Mouse (Mus musculus) heart, postnatal 0 days (tissue): ENCODE results near the gene Rnf208. TPM values are rescaled to one million over a fixed set of nuclear protein-coding genes. Genes with fewer than 3 reads are reported as not detected.
A peak's percentile ranks its signal among the peaks of the same experiment; 100 is the strongest.

Experiments
- ATAC-seq: fragments of 200-750 bp; cut with Nextera tagmentation; 2 replicates; pipeline ENCODE4 v1.8.0; 2017; ENCODE audit warnings: low read depth, moderate number of reproducible peaks, moderate library complexity; ENCODE audit not compliant: insufficient read depth
- DNase-seq: peaks from one replicate; pipeline ENCODE4 v3.0.0-alpha.2; 2016; ENCODE audit warnings: low spot score
- H3K27ac ChIP-seq: fragments of 300-500 bp; sonication (generic); 2 replicates; pipeline ENCODE4 v1.5.1; 2014; ENCODE audit warnings: low read depth, mild to moderate bottlenecking
- H3K27me3 ChIP-seq: fragments of 300-500 bp; sonication (generic); 2 replicates; pipeline ENCODE4 v1.6.1; 2014; ENCODE audit warnings: low read length, mixed read lengths; ENCODE audit not compliant: control insufficient read depth, insufficient read depth
- H3K36me3 ChIP-seq: fragments of 300-500 bp; sonication (generic); replicated peaks from 2 replicates; pipeline ENCODE4 v1.6.1; 2014; ENCODE audit warnings: low read length, mixed read lengths; ENCODE audit not compliant: control insufficient read depth, insufficient read depth
- H3K4me1 ChIP-seq: fragments of 300-500 bp; sonication (generic); 2 replicates; pipeline ENCODE4 v1.6.1; 2014; ENCODE audit warnings: antibody characterized with exemption; ENCODE audit not compliant: control insufficient read depth, insufficient read depth
- H3K4me2 ChIP-seq: fragments of 300-500 bp; sonication (generic); 2 replicates; pipeline ENCODE4 v1.6.1; 2014; ENCODE audit warnings: low read depth, mild to moderate bottlenecking, low read length, moderate library complexity
- H3K4me3 ChIP-seq: fragments of 300-500 bp; sonication (generic); 2 replicates; pipeline ENCODE4 v1.5.1; 2014; ENCODE audit warnings: low read depth, low read length
- H3K9ac ChIP-seq: fragments of 300-500 bp; sonication (generic); replicated peaks from 2 replicates; pipeline ENCODE4 v1.6.1; 2014; ENCODE audit warnings: low read depth, low read length, mixed read lengths
- H3K9me3 ChIP-seq: fragments of 300-500 bp; sonication (generic); replicated peaks from 2 replicates; pipeline ENCODE4 v1.6.1; 2016; ENCODE audit warnings: low read length; ENCODE audit not compliant: control insufficient read depth
- CTCF ChIP-seq: IDR thresholded peaks from 2 replicates; pipeline ENCODE4 v1.5.1; 2016; ENCODE audit warnings: antibody characterized with exemption, control low read depth, low read depth
- EP300 ChIP-seq: IDR thresholded peaks from 2 replicates; pipeline ENCODE4 v1.6.1; 2016; ENCODE audit warnings: antibody characterized with exemption, low read depth
- WGBS: fragments of 180-500 bp; shearing (Covaris S2); extraction: QIAGEN DNeasy Blood & Tissue Kit; methylation state at CpG from one replicate; pipeline ENCODE4 v1.1.7; 2014; 5-methylcytosine and 5-hydroxymethylcytosine counted together
- polyA plus RNA-seq: library from polyadenylated mRNA; unstranded; fragments of >200 nt; fragmentation: Nextera tagmentation; extraction: Ambion mirVana; gene quantifications from 2 replicates; pipeline ENCODE4 v1.2.1, GENCODE M21; 2015
- total RNA-seq: library from RNA; depleted of rRNA; stranded (reverse); fragments of >200 nt; gene quantifications from 2 replicates; pipeline ENCODE4 v1.2.3, GENCODE M21; 2014; ENCODE audit warnings: low replicate concordance

The Rnf208 gene
- total and polyA plus RNA-seq, 2 experiments from 2014 or later: 0.92 to 2.4 TPM

DNA sequence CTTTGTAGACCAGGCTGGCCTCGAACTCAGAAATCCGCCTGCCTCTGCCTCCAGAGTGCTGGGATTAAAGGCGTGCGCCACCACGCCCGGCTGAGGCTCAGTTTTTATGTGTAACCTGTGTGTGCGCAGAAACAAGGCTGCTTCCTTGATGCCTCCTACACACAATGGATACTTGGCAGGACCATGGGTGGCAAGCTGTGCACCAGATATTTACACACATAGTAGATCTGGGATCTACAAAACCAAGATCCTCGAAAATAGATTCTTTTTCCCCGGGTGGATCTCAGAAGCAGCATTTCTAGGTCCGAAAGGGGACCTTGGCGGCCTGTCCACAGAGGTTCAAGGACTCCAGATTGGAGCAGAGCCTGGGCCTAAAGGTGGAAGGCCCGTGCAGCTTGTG lies 19.8 kb downstream of the Rnf208 start:
- DNase-seq (no peak), ATAC-seq (peak; percentile 1; the same call in 1 of the 2 replicates)
- TF ChIP-seq EP300: no peak
- no peak for TF ChIP-seq CTCF
- Histone ChIP-seq H3K9ac (0 out of 2 replicates have a peak overlapping the region, but pooled peaks have one; percentile 41), H3K4me1 (peaks cover 22% of the 10 kb centered on the region), H3K27me3 (no peaks in the 10 kb centered on the region), H3K36me3 (no peaks in the 10 kb centered on the region), H3K27ac (peak overlapping the region; percentile 69), H3K4me3 (peak overlapping the region; percentile 60), H3K9me3 (no peaks in the 10 kb centered on the region), H3K4me2 (peak overlapping the region; percentile 90)
- 44% methylated on average over 11 of the region's 12 CpGs for WGBS

DNA sequence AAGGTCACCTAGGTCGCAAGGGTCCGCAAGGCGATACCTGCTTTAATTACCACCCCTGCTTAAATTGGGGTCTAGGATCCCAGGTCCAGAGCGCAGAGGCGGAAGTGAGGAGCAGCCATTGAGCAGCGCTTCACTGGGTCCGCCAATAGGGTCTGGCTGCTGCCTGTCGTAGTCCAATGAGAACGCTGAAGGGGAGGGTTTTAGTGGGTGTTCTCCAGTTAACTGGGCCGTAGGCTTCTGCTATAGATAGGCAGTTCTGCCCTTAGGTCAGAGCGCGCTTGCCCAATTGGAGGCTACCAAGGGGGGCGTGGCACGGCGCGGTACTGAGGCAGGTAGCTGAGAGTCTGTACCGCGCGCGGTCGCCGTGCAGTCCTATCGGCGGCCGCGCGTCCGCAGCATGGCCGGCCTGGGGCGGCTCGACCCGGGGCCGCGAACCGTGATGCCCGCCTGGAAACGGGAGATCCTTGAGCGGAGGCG lies 20.3 kb downstream of the Rnf208 start, which contains the start of gene Tprn:
Gene Tprn, plus strand, starts transcription at position 328 of the 477 bp plus-strand sequence.
- H3K9ac ChIP-seq: peak within 1 kb of the TSS; percentile 41
- DNase-seq: peak; percentile 97
- under 1% methylated on average over 39 of the region's 39 CpGs for WGBS
- H3K36me3 ChIP-seq: no peaks in the 10 kb centered on the region
- peak within 1 kb of the TSS; percentile 60 for H3K4me3 ChIP-seq
- peaks cover 27% of the 10 kb centered on the region for H3K4me1 ChIP-seq
- no peak for TF ChIP-seq EP300
- no peak for TF ChIP-seq CTCF
- ATAC-seq: peak; percentile 98
- peak within 1 kb of the TSS; percentile 90 for H3K4me2 ChIP-seq
- no peaks in the 10 kb centered on the region for H3K9me3 ChIP-seq
- peak within 1 kb of the TSS; percentile 69 for H3K27ac ChIP-seq
- no peaks in the 10 kb centered on the region for H3K27me3 ChIP-seq

DNA sequence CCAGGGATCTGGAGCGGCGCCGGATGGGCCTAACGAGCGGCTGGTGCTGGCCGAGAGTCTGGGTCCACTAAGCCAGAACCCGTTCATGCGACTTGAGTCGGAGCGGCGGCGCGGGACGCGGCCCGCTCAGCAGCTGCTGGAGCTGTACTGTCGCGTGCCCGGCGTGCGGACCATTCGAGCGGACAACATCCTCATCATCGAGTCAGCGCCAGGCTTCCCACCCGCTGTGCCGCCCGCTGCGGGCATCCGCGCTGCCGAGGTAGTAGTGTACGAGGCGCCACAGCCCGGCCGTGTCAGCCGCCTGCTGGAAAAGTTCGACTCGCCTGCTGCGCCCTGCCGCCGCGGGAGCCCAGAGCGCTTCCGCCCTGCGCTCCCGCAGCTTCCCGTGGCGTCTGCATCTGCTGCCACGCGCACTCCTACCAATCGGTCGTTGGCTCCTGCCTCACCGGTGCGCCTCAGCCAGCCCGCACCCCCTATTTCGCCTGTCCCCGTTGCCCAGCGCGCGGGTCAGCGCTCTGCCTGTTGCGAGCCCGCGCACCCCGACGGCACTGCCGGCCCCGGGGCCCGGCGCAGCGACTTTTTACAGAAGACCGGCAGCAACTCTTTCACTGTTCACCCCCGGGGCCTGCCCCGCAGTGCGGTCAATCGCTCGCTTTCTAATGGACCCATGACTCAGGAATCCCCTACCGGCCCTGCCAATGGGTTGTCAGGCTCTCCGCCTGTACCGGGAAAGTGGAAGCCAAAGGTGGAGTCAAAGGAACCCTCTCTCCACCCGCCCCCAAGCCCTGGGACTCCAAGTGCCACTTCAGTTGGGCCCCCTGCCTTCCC lies 21.0 kb downstream of the Rnf208 start:
- peak overlapping the region; percentile 41 for H3K9ac ChIP-seq
- H3K36me3 ChIP-seq: no peaks in the 10 kb centered on the region
- H3K4me2 ChIP-seq: peak overlapping the region; percentile 90
- peak; percentile 13 for ATAC-seq
- DNase-seq: no peak
- H3K9me3 ChIP-seq: no peaks in the 10 kb centered on the region
- WGBS: under 1% methylated on average over 76 of the region's 82 CpGs
- H3K27ac ChIP-seq: no peak overlapping the region
- peak overlapping the region; percentile 60 for H3K4me3 ChIP-seq
- TF ChIP-seq EP300: no peak
- TF ChIP-seq CTCF: no peak
- H3K4me1 ChIP-seq: peaks cover 28% of the 10 kb centered on the region
- H3K27me3 ChIP-seq: no peaks in the 10 kb centered on the region

DNA sequence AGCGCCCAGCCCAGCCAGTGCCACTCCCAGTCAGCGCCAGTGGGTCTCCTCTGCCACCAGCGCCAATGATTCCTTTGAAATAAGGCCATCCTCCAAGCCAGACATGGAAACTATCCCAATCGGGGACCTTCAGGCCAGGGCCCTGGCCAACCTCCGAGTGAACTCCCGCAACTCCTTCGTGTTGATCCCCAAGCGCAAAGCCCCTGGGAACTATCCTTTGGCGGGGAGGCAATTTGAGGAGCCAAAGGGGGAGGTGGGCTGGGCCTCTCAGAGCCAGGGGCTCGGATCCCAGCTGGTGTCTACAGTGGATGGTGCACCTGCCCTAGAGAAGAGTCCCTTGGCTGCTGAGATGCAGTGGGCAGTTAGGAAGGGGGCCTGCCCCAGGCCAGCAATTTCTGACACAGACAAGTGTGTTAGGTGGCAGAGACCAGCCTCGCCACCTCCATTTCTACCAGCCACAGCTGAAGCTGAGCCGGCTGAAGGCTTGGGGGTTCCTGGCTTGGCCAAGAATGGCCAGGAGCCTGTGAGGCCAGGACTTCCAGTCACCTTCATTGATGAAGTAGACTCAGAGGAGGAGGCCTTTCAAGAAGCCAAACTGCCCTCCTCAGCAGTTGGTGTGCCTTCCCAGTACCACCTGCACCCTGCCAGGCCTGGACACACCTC lies 21.7 kb downstream of the Rnf208 start:
- H3K9me3 ChIP-seq: no peaks in the 10 kb centered on the region
- no peak for TF ChIP-seq EP300
- no peak for TF ChIP-seq CTCF
- ATAC-seq: no peak
- DNase-seq: no peak
- peak overlapping the region; percentile 41; the same call in 1 of the 2 replicates for H3K9ac ChIP-seq
- WGBS: 30% methylated on average over 12 of the region's 12 CpGs
- peaks cover 28% of the 10 kb centered on the region for H3K4me1 ChIP-seq
- H3K4me2 ChIP-seq: peak overlapping the region; percentile 90
- peak overlapping the region; percentile 60 for H3K4me3 ChIP-seq
- H3K27ac ChIP-seq: no peak overlapping the region
- H3K36me3 ChIP-seq: peaks cover 2% of the 10 kb centered on the region
- no peaks in the 10 kb centered on the region for H3K27me3 ChIP-seq

DNA sequence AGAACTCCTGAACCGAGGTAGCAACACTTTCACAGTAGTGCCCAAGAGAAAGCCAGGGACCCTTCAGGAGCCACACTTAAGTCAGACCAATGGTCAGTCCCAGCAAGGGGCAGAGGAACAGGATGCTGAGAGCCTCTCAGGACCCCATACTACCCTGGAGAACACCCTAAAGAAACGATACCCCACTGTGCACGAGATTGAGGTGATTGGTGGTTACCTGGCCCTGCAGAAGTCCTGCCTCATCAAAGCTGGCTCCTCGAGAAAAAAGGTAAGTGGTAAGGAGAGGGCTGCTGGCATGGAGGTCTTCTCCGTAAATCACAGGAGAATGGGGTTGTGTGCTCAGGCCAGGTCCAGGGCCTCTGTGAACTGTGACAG lies 22.2 kb downstream of the Rnf208 start:
- no peak for TF ChIP-seq CTCF
- TF ChIP-seq EP300: no peak
- 74% methylated on average over 5 of the region's 5 CpGs for WGBS
- H3K4me1 ChIP-seq: peaks cover 28% of the 10 kb centered on the region
- H3K9ac ChIP-seq: no peak overlapping the region
- no peak for DNase-seq
- no peaks in the 10 kb centered on the region for H3K27me3 ChIP-seq
- no peak overlapping the region for H3K4me3 ChIP-seq
- H3K9me3 ChIP-seq: no peaks in the 10 kb centered on the region
- no peak for ATAC-seq
- H3K27ac ChIP-seq: no peak overlapping the region
- H3K4me2 ChIP-seq: no peak overlapping the region
- peaks cover 7% of the 10 kb centered on the region for H3K36me3 ChIP-seq
